Mouse (Mus musculus) neural tube, embryonic 10.5 days (tissue): Measurements from ENCODE around the gene Drg1.
"Not testable (repeated sequence)": the region's sequence is repeated elsewhere in the genome, so short reads cannot be mapped to it uniquely, and the experiment has no call there.

Experiments used
- DNase-seq: peaks from one replicate; pipeline ENCODE4 v3.0.0-alpha.2; 2017; ENCODE audit warnings: low spot score; ENCODE audit errors: extremely low spot score

Gene Drg1

GRCm38 (mm10) chr11:3167129-3167528, 99.1 kb downstream of the Drg1 start:
- DNase-seq, result not testable (repeated sequence)

DNA sequence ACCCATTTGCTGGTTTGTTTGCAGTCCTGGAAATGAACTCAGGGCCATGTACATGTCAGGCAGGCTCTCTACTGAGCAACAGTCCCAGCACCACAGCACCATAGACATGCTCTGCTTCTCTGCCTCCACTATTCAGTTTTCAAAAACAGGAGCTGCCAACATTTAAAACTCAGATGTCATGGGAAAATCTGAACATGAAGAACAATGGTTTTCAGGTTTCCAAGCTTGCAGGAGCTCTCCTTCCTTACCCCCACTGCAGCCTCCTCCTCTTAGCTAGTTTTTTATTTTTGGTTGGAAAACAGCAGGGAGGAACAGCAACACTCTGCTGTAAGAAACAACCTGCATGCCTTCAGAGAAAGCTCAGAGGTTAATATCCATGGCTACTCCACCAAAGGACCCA, 99.9 kb downstream of the Drg1 start:
- DNase-seq, result not testable (repeated sequence)

DNA sequence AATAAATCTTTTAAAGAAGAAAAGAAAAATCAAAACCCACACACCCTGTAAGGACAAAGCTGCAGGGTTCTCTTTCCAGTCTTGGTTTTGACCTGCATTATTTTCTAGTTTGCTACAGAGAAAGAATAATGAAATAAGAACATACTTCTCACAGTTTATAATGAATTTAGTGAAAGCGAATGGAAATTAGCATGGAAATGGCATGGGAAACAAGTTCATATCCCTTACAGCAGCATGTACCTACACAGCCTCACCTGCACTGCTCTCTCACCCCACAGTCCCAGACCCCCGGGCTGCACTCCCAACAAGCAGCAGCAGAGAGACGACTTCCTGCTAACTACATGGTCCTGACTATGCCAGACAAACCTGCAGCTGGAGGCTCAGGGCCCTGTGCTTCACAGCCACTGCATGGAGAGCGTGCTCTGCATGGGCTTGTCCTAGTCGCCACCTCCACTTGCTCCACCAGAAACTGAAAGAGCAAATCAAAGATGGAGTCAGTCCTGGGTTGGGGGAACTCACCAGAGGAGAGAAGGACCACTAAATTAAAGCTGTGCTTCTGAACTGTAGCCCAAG, 100.9 kb downstream of the Drg1 start:
- DNase-seq, result not testable (repeated sequence)

- DNase-seq, result not testable (repeated sequence)
These were observed 102.6 kb downstream of the Drg1 start for GRCm38 (mm10) chr11:3163661-3164060.

GRCm38 (mm10) chr11:3163122-3163521, 103.1 kb downstream of the Drg1 start:
- not testable (repeated sequence) for DNase-seq

- not testable (repeated sequence) for DNase-seq
These were observed 103.8 kb downstream of the Drg1 start for GRCm38 (mm10) chr11:3162236-3162897.

- DNase-seq, result not testable (repeated sequence)
These were observed 104.8 kb downstream of the Drg1 start for GRCm38 (mm10) chr11:3161370-3161769.

GRCm38 (mm10) chr11:3158800-3159199, 107.4 kb downstream of the Drg1 start:
- not testable (repeated sequence) for DNase-seq

DNA sequence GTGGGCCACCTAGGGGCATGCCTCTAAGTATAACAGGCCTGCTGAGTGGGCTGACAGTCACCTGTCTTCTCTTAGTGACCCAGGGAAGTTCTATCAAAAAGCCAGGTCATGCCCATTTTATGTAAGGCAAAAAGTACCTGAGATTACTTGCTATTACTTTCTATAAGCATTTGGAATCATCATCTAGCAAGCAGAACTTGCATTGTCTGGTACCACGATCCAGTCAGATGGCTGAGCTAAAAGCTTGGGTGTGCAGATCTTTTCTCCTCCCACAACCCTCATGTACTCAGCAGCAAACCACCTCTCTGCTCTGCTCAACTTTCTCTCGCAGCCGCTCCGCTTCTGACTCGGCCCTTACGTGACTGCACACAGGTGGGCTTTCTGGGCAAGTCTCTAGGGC, 108.2 kb downstream of the Drg1 start:
- DNase-seq, result not testable (repeated sequence)

DNA sequence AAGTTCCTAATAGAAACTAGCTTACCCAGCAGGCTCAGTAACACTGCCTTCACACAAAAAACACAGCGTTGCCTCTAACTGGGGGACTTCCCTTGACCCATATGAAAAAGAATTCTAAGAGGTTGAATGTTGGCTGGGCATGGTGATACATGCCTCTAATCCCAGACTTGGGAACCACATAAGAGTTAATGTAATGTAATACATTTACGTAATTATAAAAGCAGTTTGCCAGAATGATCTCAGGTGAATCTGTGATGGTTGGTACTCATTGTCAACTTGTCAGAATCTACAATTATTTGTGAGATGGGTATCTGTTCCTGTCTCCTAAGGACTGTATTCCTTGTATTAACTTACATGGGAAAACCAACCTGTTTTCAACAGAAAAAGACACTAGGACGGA, 109.2 kb downstream of the Drg1 start:
- not testable (repeated sequence) for DNase-seq

DNA sequence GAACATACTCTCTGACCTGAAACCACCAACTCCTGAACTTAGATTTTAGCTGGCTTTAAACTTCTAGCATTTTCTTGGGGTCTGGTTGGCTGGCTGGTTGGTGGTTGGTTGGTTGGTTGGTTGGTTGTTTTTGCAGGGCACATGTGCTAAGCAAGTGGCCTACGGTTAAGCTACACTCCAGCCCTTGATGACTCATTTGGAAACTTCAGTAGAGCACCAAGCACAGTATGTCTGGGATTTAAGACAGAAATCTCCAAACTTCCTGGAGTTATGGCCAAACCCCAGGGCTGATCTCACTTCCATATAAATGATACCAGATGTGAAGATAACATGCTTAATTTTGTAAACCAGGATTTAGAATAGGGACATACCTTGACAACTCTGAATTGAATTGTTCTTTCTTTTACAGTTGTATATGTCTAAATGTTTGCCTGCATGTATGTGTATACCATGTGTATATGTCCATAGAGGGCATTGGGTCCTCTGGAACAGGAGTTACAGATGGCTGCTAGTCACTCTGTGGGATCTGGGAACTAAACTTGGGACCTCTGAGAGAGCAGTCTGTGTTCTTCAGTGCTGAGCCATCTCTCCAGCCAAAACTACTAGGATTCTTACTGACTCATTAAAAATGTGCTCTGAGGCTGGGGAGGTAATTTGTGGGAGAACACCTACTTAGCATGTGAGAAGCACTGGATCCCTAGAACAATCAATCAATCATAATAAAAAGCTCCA, 112.4 kb downstream of the Drg1 start:
- peak; percentile 25 for DNase-seq

GRCm38 (mm10) chr11:3151358-3151757, 114.9 kb downstream of the Drg1 start:
- DNase-seq, result not testable (repeated sequence)

DNA sequence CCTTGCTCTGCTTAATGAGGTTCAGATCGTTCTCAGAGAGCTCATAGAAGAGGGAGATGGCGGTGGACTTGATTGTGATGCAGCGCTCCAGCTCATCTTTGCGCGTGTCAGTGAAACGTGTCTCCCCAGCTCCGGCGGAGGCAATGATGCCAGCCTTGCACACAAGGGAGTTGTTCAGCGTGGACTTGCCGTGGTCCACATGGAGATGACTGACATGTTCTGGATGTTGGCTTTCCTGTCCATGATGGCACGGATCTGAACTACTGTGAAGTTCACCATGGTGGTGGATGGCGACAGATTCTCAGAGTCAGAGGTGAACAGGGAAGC, 115.6 kb downstream of the Drg1 start:
- not testable (repeated sequence) for DNase-seq

DNA sequence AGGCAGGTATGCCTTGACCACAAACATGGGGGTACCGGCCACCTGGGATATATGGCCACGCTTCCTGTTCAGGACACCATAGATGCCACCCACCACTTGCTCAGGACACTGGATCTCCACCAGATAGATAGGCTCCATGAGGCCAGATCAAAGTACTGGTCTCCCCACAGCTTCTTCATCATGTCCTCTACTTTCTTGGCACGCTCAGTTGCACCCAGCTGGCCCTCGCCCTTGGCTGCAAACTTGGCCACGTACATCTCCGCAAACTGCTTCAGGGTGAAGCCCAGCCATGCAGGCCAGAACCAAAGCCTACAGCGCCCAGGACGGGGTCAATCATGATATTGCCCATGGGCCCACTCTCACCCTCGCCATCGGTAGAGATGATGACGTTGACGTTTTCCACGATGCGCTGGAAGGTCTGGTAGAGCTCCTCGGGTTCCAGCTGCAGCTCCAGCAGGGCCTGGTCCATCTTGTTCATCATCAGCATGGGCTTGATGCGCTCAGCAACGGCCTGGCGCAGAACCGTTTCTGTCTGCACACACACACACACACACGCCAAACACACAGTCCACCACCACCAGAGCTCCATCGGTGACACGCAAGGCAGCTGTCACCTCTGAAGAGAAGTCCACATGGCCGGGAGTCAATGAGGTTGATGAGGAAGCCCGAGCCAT, 116.1 kb downstream of the Drg1 start:
- DNase-seq, result not testable (repeated sequence)

- not testable (repeated sequence) for DNase-seq
These were observed 116.7 kb downstream of the Drg1 start for GRCm38 (mm10) chr11:3149471-3149870.

DNA sequence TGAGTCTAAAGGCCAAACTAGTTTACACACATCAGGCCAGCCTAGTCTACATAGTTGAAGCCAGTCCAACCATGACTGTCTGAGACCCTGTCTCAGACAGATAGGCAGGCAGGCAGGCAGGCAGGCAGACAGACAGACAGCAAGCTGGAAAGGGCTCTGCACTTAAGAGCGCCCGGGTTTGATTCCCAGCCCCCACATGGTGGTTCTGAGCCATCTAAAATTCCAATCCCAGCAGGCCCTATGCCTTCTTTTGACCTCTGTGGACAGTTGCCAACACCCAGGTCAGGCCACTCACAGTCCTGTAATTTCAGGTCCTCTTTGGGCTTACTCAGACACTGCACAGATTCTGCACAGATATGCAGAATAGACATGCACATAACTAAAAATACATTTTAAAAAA, 119.4 kb downstream of the Drg1 start:
- DNase-seq, result not testable (repeated sequence)

- DNase-seq, result not testable (repeated sequence)
These were observed 120.7 kb downstream of the Drg1 start for GRCm38 (mm10) chr11:3145359-3146165.

DNA sequence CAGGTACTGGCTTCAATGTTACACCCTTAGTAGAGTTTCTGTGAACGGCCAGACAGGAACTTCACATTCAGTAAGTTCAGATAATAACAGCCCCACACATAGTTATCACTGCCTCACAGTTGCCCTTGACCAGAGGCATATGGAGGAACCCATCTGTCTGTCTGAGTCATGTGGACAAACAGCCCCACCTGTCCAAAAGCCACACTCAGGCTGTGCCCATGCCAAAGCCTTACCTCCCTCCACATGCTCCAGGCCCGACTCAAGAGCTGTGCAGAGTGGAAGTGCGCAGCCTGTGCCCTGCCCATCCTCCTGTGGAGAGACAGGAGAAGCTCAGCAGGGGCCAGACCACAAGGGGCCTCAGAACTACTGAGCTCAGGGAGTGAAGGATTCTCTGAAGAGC, 122.2 kb downstream of the Drg1 start:
- not testable (repeated sequence) for DNase-seq

DNA sequence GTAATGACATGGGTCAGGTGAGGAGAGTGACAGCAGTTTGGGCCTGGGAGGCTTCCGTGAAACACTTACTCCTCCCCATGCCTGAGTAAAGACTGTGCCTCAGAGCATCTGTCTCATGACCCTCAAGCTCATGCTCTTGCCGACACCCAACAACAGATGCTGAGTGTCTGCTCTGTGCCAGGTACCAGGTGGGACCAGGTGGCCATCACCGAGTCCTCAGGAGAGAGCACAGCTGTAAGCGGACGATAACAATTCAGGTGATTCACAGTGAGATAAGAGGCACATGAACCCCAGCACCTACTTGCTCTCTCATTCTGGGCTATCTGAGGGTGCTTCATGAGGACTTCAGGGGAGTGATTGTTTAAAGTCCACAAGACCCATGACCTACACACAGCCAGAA, 123.8 kb downstream of the Drg1 start:
- DNase-seq, result not testable (repeated sequence)

- DNase-seq, result not testable (repeated sequence)
These were observed 125.2 kb downstream of the Drg1 start for GRCm38 (mm10) chr11:3140967-3141535.

- DNase-seq, result not testable (repeated sequence)
These were observed 127.9 kb downstream of the Drg1 start for GRCm38 (mm10) chr11:3138323-3138722.
